Mouse (Mus musculus) T-helper 1 cell (primary cell): ENCODE results near the gene Cabin1.

ENCODE experiments used
- in situ Hi-C: fragments of 300-600 bp; cut with MboI, MseI; formaldehyde crosslinking; loops from one replicate; pipeline ENCODE4 v1.15.1; 2025; ENCODE audit warnings: high pct_unique_total_duplicates

The Cabin1 gene

GRCm38 (mm10) chr10:75642436-75642835, 121.7 kb downstream of the Cabin1 start:
- in situ Hi-C loops, result no loop called here

GRCm38 (mm10) chr10:75641721-75642222, 122.4 kb downstream of the Cabin1 start:
- in situ Hi-C loops, result no loop called here

GRCm38 (mm10) chr10:75637711-75638110, 126.4 kb downstream of the Cabin1 start:
- in situ Hi-C loops, result loop anchor here (5.0 kb wide), 1 partner anchor 50 kb away; the partner anchor contains the start of gene Ggt5

GRCm38 (mm10) chr10:75636084-75636786, 127.9 kb downstream of the Cabin1 start:
- in situ Hi-C loops, result loop anchor here (5.0 kb wide), 1 partner anchor 49 kb away; the partner anchor contains the start of gene Ggt5

DNA sequence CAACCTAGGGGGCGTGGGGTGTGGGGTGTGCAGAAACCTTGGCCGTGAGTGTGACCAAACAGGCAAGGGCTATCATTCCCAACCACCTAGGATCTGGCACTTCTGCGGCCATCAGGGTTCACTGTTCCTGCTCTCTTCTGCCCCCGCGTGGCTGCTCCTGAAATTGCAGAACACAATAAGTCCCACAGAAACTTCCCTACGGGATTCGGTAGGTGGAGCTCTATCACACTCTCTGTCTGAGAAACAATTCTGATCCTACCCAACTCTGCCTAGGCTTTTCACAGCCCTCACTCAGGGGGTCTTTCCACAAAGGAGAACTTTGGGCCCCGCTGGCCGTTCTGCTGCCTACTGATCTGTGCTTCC, 128.5 kb downstream of the Cabin1 start:
- in situ Hi-C loops, result loop anchor here (5.0 kb wide), 1 partner anchor 48 kb away; the partner anchor contains the start of gene Ggt5

- in situ Hi-C loops, result loop anchor here (5.0 kb wide), 1 partner anchor 48 kb away; the partner anchor contains the start of gene Ggt5
These were observed 129.0 kb downstream of the Cabin1 start for GRCm38 (mm10) chr10:75635019-75635692.

DNA sequence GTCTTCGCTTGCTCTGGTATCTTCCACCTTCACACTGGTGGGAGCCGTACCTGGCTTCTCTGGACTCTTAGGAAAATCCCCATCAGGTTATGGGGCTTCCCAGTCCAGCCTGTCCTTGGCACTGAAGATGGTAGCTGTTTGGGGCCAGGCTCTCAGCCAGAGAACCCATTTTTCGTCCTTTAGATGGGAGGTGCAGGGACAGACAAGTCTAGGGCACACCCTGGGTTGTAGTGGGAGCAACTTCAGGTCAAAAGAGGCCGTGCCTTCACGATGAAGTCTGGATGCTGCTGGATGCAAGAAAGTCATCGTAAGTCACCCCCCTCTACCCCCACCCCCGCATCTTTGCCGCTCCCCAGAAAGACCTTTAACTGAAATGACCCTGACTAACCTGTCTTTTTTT, 129.5 kb downstream of the Cabin1 start:
- in situ Hi-C loops, result loop anchor here (5.0 kb wide), 1 partner anchor 47 kb away; the partner anchor contains the start of gene Ggt5

GRCm38 (mm10) chr10:75633576-75634139, 130.5 kb downstream of the Cabin1 start:
- in situ Hi-C loops, result no loop called here

DNA sequence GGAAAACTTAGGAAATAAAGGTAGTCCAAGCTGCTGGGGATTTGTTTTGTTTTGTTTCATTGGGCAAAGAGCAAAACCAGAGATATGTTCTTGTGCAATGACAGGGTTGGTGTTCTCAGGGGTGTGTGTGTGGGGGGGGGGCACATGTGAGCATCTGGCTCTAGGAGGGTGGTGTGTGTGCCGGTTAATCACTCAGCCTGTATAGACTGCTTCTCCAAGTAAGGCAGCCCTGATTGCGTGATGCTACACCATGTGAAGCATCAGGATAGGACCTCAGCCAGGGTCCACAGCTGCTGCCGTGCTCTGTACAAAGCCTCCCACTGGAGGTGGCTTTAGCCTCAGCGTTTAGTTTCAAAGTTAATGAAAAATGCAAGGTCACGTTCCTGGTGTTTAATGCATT, 131.1 kb downstream of the Cabin1 start:
- in situ Hi-C loops, result no loop called here

- in situ Hi-C loops, result no loop called here
These were observed 131.5 kb downstream of the Cabin1 start for GRCm38 (mm10) chr10:75632633-75633032.

DNA sequence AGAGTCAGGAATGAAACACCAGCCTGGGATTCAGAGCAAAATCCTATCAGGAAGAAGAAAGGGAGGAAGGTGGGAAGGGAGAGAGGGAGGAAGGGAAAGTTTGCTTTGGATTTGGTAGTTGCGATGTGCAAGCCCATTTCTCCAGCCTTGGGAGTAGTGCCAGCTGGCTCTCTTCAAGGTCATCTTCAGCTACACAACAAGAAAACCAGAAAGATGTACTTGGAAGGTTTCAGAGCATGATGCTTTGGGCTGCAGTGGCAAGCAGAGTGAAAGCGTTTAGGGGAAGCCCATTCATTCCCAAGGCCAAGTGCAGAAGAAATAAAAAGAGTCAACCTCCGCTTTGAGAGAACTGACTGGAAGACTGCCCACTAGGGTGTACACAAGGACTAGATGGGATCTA, 136.7 kb downstream of the Cabin1 start:
- in situ Hi-C loops, result no loop called here

- in situ Hi-C loops, result no loop called here
These were observed 137.2 kb downstream of the Cabin1 start for GRCm38 (mm10) chr10:75626991-75627390.

GRCm38 (mm10) chr10:75625920-75626319, 138.2 kb downstream of the Cabin1 start:
- in situ Hi-C loops, result no loop called here

DNA sequence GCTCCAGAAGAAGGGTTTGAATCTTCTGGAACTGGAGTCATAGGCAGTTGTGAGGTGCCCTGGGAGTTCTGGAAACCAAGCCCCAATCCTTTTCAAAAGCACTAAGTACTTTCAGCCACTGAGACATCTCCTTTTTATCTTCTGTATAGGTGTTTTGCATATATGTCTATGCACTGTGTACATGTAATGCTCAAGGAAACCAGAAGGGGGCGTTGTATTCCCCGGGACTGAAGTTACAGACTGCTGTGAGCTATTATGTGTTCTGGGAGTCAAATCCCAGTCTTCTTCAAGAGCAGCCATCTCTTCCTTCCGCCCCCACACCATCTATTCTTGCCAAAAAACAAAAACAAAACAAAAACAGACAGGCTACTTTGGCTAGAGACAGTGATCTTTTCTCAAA, 143.3 kb downstream of the Cabin1 start:
- in situ Hi-C loops, result no loop called here

DNA sequence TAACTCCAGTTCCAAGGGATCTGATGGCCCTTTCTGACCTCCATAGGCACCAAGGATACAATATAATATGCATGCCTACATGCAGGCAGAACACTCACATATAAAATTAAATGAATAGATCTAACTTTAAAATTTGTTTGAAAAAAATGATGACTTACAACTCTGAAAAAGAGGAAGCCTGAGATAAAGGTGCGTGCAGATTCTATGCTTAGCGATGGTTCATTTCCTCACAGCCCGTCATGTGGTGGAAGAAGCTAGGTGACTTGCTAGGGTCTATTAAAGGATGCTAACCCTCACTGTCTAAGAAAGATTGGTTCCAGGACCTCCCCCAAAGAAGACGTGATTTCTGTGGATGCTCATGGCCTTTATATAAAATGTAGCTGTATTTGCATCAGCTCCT, 148.1 kb downstream of the Cabin1 start:
- in situ Hi-C loops, result no loop called here

- in situ Hi-C loops, result no loop called here
These were observed 153.7 kb downstream of the Cabin1 start for GRCm38 (mm10) chr10:75610486-75610885.

DNA sequence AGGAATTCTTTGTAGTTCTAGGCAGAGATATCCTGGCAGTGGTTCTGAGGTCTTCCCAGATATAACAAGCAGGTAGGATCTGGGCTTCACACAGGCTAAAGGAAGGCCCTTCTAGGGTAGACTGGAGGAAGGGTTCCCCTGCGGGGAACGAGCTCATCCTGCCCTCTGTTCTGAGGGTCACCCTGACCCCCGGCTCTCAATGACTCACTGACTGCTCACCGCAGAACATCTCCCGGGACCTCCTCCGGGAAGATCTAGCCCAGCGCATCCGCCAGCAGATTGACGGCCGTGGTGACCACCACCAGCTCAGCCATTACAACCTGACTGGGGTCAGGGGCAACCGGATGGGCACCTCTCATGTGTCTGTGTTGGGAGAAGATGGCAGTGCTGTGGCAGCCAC, 155.2 kb downstream of the Cabin1 start:
- in situ Hi-C loops, result no loop called here

- in situ Hi-C loops, result no loop called here
These were observed 156.9 kb downstream of the Cabin1 start for GRCm38 (mm10) chr10:75607253-75607652.

DNA sequence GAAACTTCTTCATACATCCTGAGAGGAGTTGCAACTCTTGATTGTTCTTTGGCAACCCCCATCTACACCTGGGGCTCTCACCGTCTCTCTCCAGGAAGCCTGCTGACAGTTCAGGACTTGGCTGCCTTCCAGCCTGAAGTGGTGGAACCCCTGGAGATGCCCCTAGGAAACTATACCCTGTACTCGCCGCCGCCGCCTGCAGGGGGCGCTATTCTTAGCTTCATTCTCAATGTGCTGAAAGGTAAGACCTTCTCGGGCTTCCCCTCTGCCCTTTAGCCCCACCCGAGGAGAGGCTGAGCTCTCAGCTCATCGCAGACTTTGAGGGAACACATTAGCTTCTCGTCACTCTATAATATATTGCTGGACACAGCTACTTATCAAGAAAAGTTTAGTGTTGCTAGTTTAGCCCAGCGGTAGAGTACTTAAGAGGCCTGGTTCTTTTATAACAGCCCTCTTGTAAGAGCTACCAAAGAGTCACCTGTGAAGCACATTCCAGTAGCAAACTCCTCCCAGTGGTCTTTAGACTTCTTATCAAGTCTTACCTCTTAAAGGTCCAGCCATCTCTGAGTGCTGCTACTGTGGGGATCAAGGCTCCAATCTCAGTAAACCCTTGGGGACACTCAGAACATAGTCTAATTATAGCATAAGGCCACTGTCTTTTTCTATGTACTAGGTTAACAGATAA, 158.8 kb downstream of the Cabin1 start:
- in situ Hi-C loops, result no loop called here

- in situ Hi-C loops, result no loop called here
These were observed 163.9 kb downstream of the Cabin1 start for GRCm38 (mm10) chr10:75600189-75600730.
